Mouse (Mus musculus) liver, embryonic 14.5 days (tissue): ENCODE data around the gene Thra.

Experiments used
- CTCF ChIP-seq: IDR thresholded peaks from 2 replicates; pipeline ENCODE4 v1.5.1; 2016; ENCODE audit warnings: antibody characterized with exemption, low read depth, control low read depth
- EP300 ChIP-seq: IDR thresholded peaks from 2 replicates; pipeline ENCODE4 v1.6.1; 2016; ENCODE audit warnings: antibody characterized with exemption, low read depth

GRCm38 (mm10) chr11:98711046-98711434 is 29.4 kb upstream of the Thra start:
- no peak for TF ChIP-seq CTCF
- TF ChIP-seq EP300: no peak
